Mouse (Mus musculus): ENCODE results near the gene Lmna. TPM values are rescaled to one million over a fixed set of nuclear protein-coding genes. Genes with fewer than 3 reads are reported as not detected.
A peak's percentile ranks its signal among the peaks of the same experiment; 100 is the strongest.

The Lmna gene
- total and polyA plus RNA-seq, 2 experiments from 2014 or later, result 59.7 to 61.1 TPM

- H3K36me3 ChIP-seq (ENCODE audit: insufficient read depth, low read length), result no peaks in the 10 kb centered on the region
- no peak overlapping the region for H3K4me2 ChIP-seq (ENCODE audit: low read depth, low read length)
- TF ChIP-seq CTCF (IDR thresholded peaks at IDR 0.05; ENCODE audit: low read depth), result no peak
- no peak overlapping the region for H3K27ac ChIP-seq
- no peak for ATAC-seq
- WGBS, result 51% methylated on average over 3 of the region's 3 CpGs
- no peak overlapping the region for H3K4me3 ChIP-seq (ENCODE audit: low read length)
- H3K9ac ChIP-seq (replicated peaks; ENCODE audit: low read length), result no peak overlapping the region
- no peaks in the 10 kb centered on the region for H3K9me3 ChIP-seq (ENCODE audit: low read length)
- no peak for DNase-seq (ENCODE audit: low spot score)
- H3K27me3 ChIP-seq (ENCODE audit: insufficient read depth, low read length), result no peaks in the 10 kb centered on the region
- H3K4me1 ChIP-seq (ENCODE audit: insufficient read depth, low read length), result peaks cover 4% of the 10 kb centered on the region; the same call in 1 of the 2 replicates
These were observed 45.3 kb downstream of the Lmna start for GRCm38 (mm10) chr3:88464425-88464824.

GRCm38 (mm10) chr3:88460983-88461696 is 48.6 kb downstream of the Lmna start, which contains the start of gene Sema4a:
Gene Sema4a, minus strand, starts transcription at chr3:88461182.
- no peak within 1 kb of the TSS for H3K4me3 ChIP-seq (ENCODE audit: low read length)
- ATAC-seq (peak; percentile 69), DNase-seq (ENCODE audit: low spot score) (peak; percentile 64)
- peak within 1 kb of the TSS; percentile 38 for H3K4me2 ChIP-seq (ENCODE audit: low read depth, low read length)
- no peaks in the 10 kb centered on the region for H3K36me3 ChIP-seq (ENCODE audit: insufficient read depth, low read length)
- peaks cover 13% of the 10 kb centered on the region for H3K4me1 ChIP-seq (ENCODE audit: insufficient read depth, low read length)
- H3K27ac ChIP-seq, result peak within 1 kb of the TSS; percentile 66
- no peaks in the 10 kb centered on the region for H3K27me3 ChIP-seq (ENCODE audit: insufficient read depth, low read length)
- WGBS, result 23% methylated on average over 12 of the region's 12 CpGs
- no peaks in the 10 kb centered on the region for H3K9me3 ChIP-seq (ENCODE audit: low read length)
- no peak for TF ChIP-seq CTCF (IDR thresholded peaks at IDR 0.05; ENCODE audit: low read depth)
- H3K9ac ChIP-seq (replicated peaks; ENCODE audit: low read length), result peak within 1 kb of the TSS; percentile 28; the same call in 1 of the 2 replicates

- peak overlapping the region; percentile 66; the same call in 1 of the 2 replicates for H3K27ac ChIP-seq
- peaks cover 13% of the 10 kb centered on the region for H3K4me1 ChIP-seq (ENCODE audit: insufficient read depth, low read length)
- H3K36me3 ChIP-seq (ENCODE audit: insufficient read depth, low read length), result no peaks in the 10 kb centered on the region
- H3K27me3 ChIP-seq (ENCODE audit: insufficient read depth, low read length), result no peaks in the 10 kb centered on the region
- no peak overlapping the region for H3K9ac ChIP-seq (replicated peaks; ENCODE audit: low read length)
- no peak overlapping the region for H3K4me3 ChIP-seq (ENCODE audit: low read length)
- ATAC-seq (no peak), DNase-seq (ENCODE audit: low spot score) (no peak)
- H3K9me3 ChIP-seq (ENCODE audit: low read length), result no peaks in the 10 kb centered on the region
- peak overlapping the region; percentile 38; the same call in 1 of the 2 replicates for H3K4me2 ChIP-seq (ENCODE audit: low read depth, low read length)
- no peak for TF ChIP-seq CTCF (IDR thresholded peaks at IDR 0.05; ENCODE audit: low read depth)
- WGBS, result 76% methylated on average over 5 of the region's 5 CpGs
These were observed 49.7 kb downstream of the Lmna start for GRCm38 (mm10) chr3:88460029-88460428.

GRCm38 (mm10) chr3:88458778-88459219 is 51.0 kb downstream of the Lmna start:
- peak overlapping the region; percentile 62; the same call in 1 of the 2 replicates for H3K27ac ChIP-seq
- ATAC-seq (peak; percentile 74), DNase-seq (ENCODE audit: low spot score) (peak; percentile 66)
- H3K4me2 ChIP-seq (ENCODE audit: low read depth, low read length), result peak overlapping the region; percentile 66
- WGBS, result 1% methylated on average over 14 of the region's 14 CpGs
- H3K9me3 ChIP-seq (ENCODE audit: low read length), result no peaks in the 10 kb centered on the region
- peak overlapping the region; percentile 58 for H3K9ac ChIP-seq (replicated peaks; ENCODE audit: low read length)
- no peaks in the 10 kb centered on the region for H3K36me3 ChIP-seq (ENCODE audit: insufficient read depth, low read length)
- TF ChIP-seq CTCF (IDR thresholded peaks at IDR 0.05; ENCODE audit: low read depth), result peak; percentile 45
- peaks cover 13% of the 10 kb centered on the region for H3K4me1 ChIP-seq (ENCODE audit: insufficient read depth, low read length)
- H3K4me3 ChIP-seq (ENCODE audit: low read length), result peak overlapping the region; percentile 40
- no peaks in the 10 kb centered on the region for H3K27me3 ChIP-seq (ENCODE audit: insufficient read depth, low read length)

- TF ChIP-seq CTCF (IDR thresholded peaks at IDR 0.05; ENCODE audit: low read depth), result no peak
- WGBS, result 62% methylated on average over 7 of the region's 7 CpGs
- H3K36me3 ChIP-seq (ENCODE audit: insufficient read depth, low read length), result peaks cover 10% of the 10 kb centered on the region; the same call in 1 of the 2 replicates
- H3K4me1 ChIP-seq (ENCODE audit: insufficient read depth, low read length), result peaks cover 13% of the 10 kb centered on the region
- H3K27me3 ChIP-seq (ENCODE audit: insufficient read depth, low read length), result no peaks in the 10 kb centered on the region
- peak overlapping the region; percentile 40; the same call in 1 of the 2 replicates for H3K4me3 ChIP-seq (ENCODE audit: low read length)
- peak overlapping the region; percentile 66 for H3K4me2 ChIP-seq (ENCODE audit: low read depth, low read length)
- peak overlapping the region; percentile 58; the same call in 1 of the 2 replicates for H3K9ac ChIP-seq (replicated peaks; ENCODE audit: low read length)
- H3K27ac ChIP-seq, result peak overlapping the region; percentile 62; the same call in 1 of the 2 replicates
- no peaks in the 10 kb centered on the region for H3K9me3 ChIP-seq (ENCODE audit: low read length)
- DNase-seq (ENCODE audit: low spot score) (no peak), ATAC-seq (no peak)
These were observed 52.8 kb downstream of the Lmna start for GRCm38 (mm10) chr3:88456746-88457532.

GRCm38 (mm10) chr3:88456313-88456712 is 53.4 kb downstream of the Lmna start:
- ATAC-seq (no peak), DNase-seq (ENCODE audit: low spot score) (no peak)
- Histone ChIP-seq H3K9me3 (ENCODE audit: low read length) (no peaks in the 10 kb centered on the region), H3K4me3 (ENCODE audit: low read length) (no peak overlapping the region), H3K4me1 (ENCODE audit: insufficient read depth, low read length) (peaks cover 12% of the 10 kb centered on the region), H3K27ac (no peak overlapping the region), H3K36me3 (ENCODE audit: insufficient read depth, low read length) (peaks cover 10% of the 10 kb centered on the region; the same call in 1 of the 2 replicates), H3K4me2 (ENCODE audit: low read depth, low read length) (peak overlapping the region; percentile 66), H3K9ac (replicated peaks; ENCODE audit: low read length) (no peak overlapping the region), H3K27me3 (ENCODE audit: insufficient read depth, low read length) (no peaks in the 10 kb centered on the region)
- 89% methylated on average over 8 of the region's 8 CpGs for WGBS
- no peak for TF ChIP-seq CTCF (IDR thresholded peaks at IDR 0.05; ENCODE audit: low read depth)

Measured in hindbrain, postnatal 0 days (tissue).